ENCODE assay signal across 8 mouse cellular contexts in genomic region chr11:117965561-117965981, GRCm38 (mm10). TPM values are rescaled to one million over a fixed set of nuclear protein-coding genes. Genes with fewer than 3 reads are reported as not detected.
A peak's percentile ranks its signal among the peaks of the same experiment; 100 is the strongest.
DNase-seq lines count a peak whose midpoint lies in the region; ATAC-seq and TF ChIP-seq lines count a peak whose summit lies in the region.

No protein-coding gene starts in this region.

- TF ChIP-seq CTCF in layer of hippocampus, adult 2 months (conservative IDR thresholded peaks at IDR 0.05): no peak

- intact Hi-C loops in heart, postnatal 10 days (cut with DNase I): no loop called here

- peak overlapping the region; percentile 76; the same call in 1 of the 2 replicates for H3K9ac ChIP-seq in heart, embryonic 13.5 days
- H3K9ac ChIP-seq in limb, embryonic 13.5 days: 0 out of 2 replicates have a peak overlapping the region, but pooled peaks have one; percentile 91

- no peaks in the 10 kb centered on the region for H3K9me3 ChIP-seq in heart, embryonic 13.5 days
- H3K9me3 ChIP-seq in limb, embryonic 13.5 days: no peaks in the 10 kb centered on the region

- peaks cover 11% of the 10 kb centered on the region; the same call in 1 of the 2 replicates for H3K36me3 ChIP-seq in heart, embryonic 13.5 days
- H3K36me3 ChIP-seq in limb, embryonic 13.5 days: peaks cover 14% of the 10 kb centered on the region

- H3K4me2 ChIP-seq in heart, embryonic 13.5 days: peak overlapping the region; percentile 91
- peak overlapping the region; percentile 99 for H3K4me2 ChIP-seq in limb, embryonic 13.5 days (replicated peaks)

- H3K27ac ChIP-seq in heart, embryonic 13.5 days (replicated peaks): no peak overlapping the region
- peak overlapping the region; percentile 22; the same call in 1 of the 2 replicates for H3K27ac ChIP-seq in limb, embryonic 13.5 days
- no peak overlapping the region for H3K27ac ChIP-seq in layer of hippocampus, adult 2 months

- no peak for DNase-seq in heart, postnatal 10 days
- DNase-seq in B cell, adult 2 months: peak; percentile 82 to 84
- DNase-seq in embryo, embryonic 10.5 days (ENCODE audit: low spot score): peak; percentile 40
- no peak for DNase-seq in layer of hippocampus, adult 2 months (ENCODE audit: low spot score in 2 of 2)
- no peak for DNase-seq in adrenal gland, postnatal 25 days
- DNase-seq in adrenal gland, postnatal 10 days: no peak

- no peak for ATAC-seq in heart, embryonic 13.5 days (ENCODE audit: extremely low read depth, insufficient number of reproducible peaks, low FRiP score, low TSS enrichment)
- ATAC-seq in limb, embryonic 13.5 days (ENCODE audit: low FRiP score, low read depth): no peak

- H3K4me3 ChIP-seq in heart, embryonic 13.5 days: 0 out of 2 replicates have a peak overlapping the region, but pooled peaks have one; percentile 62
- H3K4me3 ChIP-seq in limb, embryonic 13.5 days: no peak overlapping the region
- no peak overlapping the region for H3K4me3 ChIP-seq in layer of hippocampus, adult 2 months

- 25% methylated on average over 9 of the region's 9 CpGs for WGBS in heart, embryonic 13.5 days
- 18% methylated on average over 9 of the region's 9 CpGs for WGBS in limb, embryonic 13.5 days

- H3K27me3 ChIP-seq in heart, embryonic 13.5 days (replicated peaks): peaks cover 28% of the 10 kb centered on the region
- H3K27me3 ChIP-seq in limb, embryonic 13.5 days: peaks cover 17% of the 10 kb centered on the region

- H3K4me1 ChIP-seq in heart, embryonic 13.5 days: peaks cover 81% of the 10 kb centered on the region
- peaks cover 67% of the 10 kb centered on the region for H3K4me1 ChIP-seq in limb, embryonic 13.5 days

RNA-seq across cellular contexts. Expression of gene Socs3, which starts 4.3 kb away (rescaled TPM):
- polyA plus RNA-seq in heart, embryonic 13.5 days (2015; fragmentation: Nextera tagmentation; extraction: Ambion mirVana): 4.9 and 8.5 TPM in 2 replicates
- total RNA-seq in heart, postnatal 10 days (2021): 1 to 10 TPM; 3.7 to 5.8 TPM
- 15.6 and 15.8 TPM in 2 replicates for polyA plus RNA-seq in limb, embryonic 13.5 days (2015; fragmentation: Nextera tagmentation; extraction: Ambion mirVana)
- total RNA-seq in layer of hippocampus, adult 2 months (2021): 1 to 10 TPM in 1 of 2 experiments, under 1 TPM in 1; 0.92 to 1.3 TPM
- total RNA-seq in adrenal gland, postnatal 25 days (2021): 8.8 and 9.0 TPM in 2 replicates
- 1 to 10 TPM; 5.0 to 9.0 TPM for total RNA-seq in adrenal gland, postnatal 10 days (2021)

RNA-seq across cellular contexts. Expression of gene Pgs1, which starts 20.5 kb away (rescaled TPM):
- 25.7 and 26.6 TPM in 2 replicates for polyA plus RNA-seq in heart, embryonic 13.5 days (2015; fragmentation: Nextera tagmentation; extraction: Ambion mirVana)
- 10 to 100 TPM; 21.2 to 23.7 TPM for total RNA-seq in heart, postnatal 10 days (2021)
- 34.4 and 35.7 TPM in 2 replicates for polyA plus RNA-seq in limb, embryonic 13.5 days (2015; fragmentation: Nextera tagmentation; extraction: Ambion mirVana)
- 10 to 100 TPM; 76.2 to 81.3 TPM for total RNA-seq in layer of hippocampus, adult 2 months (2021)
- 58.9 and 60.0 TPM in 2 replicates for total RNA-seq in adrenal gland, postnatal 25 days (2021)
- total RNA-seq in adrenal gland, postnatal 10 days (2021): 10 to 100 TPM; 30.9 to 31.0 TPM

Comparison
In these comparisons a context has a peak if more than half of its experiments do, and no peak if none do; other contexts are left out.
1. DNase-seq: peak in B cell, adult 2 months (2 of 2) and embryo, embryonic 10.5 days (single experiment); none in heart, postnatal 10 days (0 of 2), layer of hippocampus, adult 2 months (0 of 2), adrenal gland, postnatal 25 days (single experiment) and adrenal gland, postnatal 10 days (single experiment).